Mouse (Mus musculus): ENCODE results near the gene Cxcr1. TPM values are rescaled to one million over a fixed set of nuclear protein-coding genes. Genes with fewer than 3 reads are reported as not detected.

Gene Cxcr1
- not detected in 2 replicates for polyA plus RNA-seq (2012; rRNA removed)

DNA sequence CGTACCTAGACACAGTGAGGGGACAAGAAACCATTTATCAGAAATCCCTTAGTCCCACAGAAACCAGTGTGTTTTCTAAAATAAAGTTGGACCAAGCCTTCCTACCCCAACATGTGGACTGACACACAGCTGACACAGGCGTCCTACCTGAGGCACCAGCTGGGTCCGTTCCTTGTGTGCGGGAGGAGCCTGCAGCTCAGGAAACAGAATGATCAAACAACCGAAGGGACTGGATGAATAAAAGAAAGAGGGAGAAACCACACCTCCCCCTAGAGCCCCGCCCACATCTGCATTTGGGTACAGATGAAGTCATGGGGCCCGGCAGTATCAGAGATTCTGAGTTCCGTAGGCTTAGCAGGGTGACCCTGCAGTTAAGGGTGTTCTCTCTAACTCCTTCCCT is at the start of gene Cxcr1:
TSS of gene Cxcr1 (minus strand) at position 187 of the 400 bp plus-strand sequence.

DNA sequence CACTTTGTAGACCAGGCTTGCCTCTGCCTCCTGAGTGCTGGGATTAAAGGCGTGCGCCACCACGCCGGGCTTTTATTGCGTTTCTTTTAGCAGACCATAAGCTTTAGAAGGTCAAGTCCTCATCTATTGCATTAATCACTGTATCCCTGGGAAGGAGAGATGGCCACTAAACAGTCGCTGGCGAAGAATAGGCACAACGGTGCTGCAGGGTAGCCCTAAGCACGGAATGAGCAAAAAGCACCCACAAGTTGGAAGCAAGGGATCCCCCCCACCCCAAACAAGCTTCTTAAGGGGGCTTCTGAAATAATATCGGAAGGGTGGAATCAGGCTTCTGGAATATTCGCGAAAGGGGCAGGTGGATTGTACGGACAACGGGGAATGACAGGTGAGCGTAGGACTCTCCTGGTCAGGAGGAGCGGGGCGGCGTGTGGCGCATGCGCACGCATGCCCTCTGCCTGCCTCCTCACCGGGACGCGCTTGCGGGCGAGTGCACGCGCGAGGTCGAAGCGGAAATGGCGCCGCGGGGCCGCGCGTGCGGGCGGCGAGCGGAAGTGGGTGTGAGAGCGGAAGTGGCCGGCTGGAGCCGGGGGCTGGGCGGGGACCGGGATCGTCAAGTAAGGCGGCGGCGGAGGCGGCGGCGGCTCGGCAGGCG is 41.6 kb upstream of the Cxcr1 start, which contains the start of gene Arpc2:
TSS of gene Arpc2 (plus strand) at position 147 of the 652 bp plus-strand sequence.

DNA sequence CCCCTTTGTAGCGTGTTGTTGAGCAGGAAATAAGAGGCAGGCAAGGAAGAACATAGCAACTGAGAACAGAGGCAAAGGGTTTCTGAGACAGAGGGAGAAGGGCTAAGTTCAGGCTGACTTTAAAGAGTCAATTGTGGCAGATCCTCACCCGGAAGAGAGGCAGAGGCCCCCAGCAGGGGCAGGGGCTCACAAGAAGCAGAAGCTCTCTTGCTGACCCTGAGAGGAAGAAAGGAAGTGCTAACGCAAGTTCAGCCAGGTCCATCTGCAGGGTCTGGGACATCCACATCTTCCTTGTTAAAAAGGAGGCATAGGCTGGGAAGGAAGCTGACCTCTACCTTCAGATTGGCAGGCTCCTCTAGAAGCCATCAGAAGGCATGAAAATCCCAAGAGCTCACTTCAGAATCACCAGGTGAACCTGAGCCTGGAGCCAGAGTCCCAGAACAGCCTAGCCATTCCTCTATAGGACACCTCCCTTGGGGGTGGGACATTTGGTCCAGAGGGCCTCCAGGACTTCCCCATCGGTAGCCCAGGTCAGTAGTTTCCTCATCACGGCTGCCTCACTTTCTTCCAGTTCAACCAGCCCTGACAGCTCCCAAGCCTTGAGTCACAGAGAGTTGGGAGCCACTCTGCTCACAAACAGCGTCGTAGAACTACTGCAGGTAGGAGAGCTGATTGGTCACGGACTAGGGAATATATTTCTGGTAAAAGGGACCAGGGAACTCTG is 40.8 kb downstream of the Cxcr1 start, which contains the start of gene Cxcr2:
TSS of gene Cxcr2 (plus strand) at position 529 of the 724 bp plus-strand sequence.

Other genes starting within 250 kb of the Cxcr1 start
- 180 and 196 TPM in 2 replicates for gene Tns1, start 70.2 kb downstream of the Cxcr1 start, polyA plus RNA-seq (2012; rRNA removed)
- 0.10 and 0.21 TPM in 2 replicates for gene Rufy4, start 69.1 kb downstream of the Cxcr1 start, polyA plus RNA-seq (2012; rRNA removed)
- gene Cxcr2, start 40.6 kb downstream of the Cxcr1 start, polyA plus RNA-seq (2012; rRNA removed): 0.06 and 0.07 TPM in 2 replicates
- gene Arpc2, start 41.5 kb upstream of the Cxcr1 start, polyA plus RNA-seq (2012; rRNA removed): 211 and 224 TPM in 2 replicates
- 5.9 and 7.2 TPM in 2 replicates for gene Gpbar1, start 83.9 kb upstream of the Cxcr1 start, polyA plus RNA-seq (2012; rRNA removed)
- gene Aamp, start 90.1 kb upstream of the Cxcr1 start, polyA plus RNA-seq (2012; rRNA removed): 143 and 167 TPM in 2 replicates
- gene Pnkd, start 90.3 kb upstream of the Cxcr1 start, polyA plus RNA-seq (2012; rRNA removed): 74.0 and 103 TPM in 2 replicates
- 547 and 710 TPM in 2 replicates for gene Tmbim1, start 111.0 kb upstream of the Cxcr1 start, polyA plus RNA-seq (2012; rRNA removed)
- 0.74 and 0.82 TPM in 2 replicates for gene Catip, start 167.5 kb upstream of the Cxcr1 start, polyA plus RNA-seq (2012; rRNA removed)
- gene Slc11a1, start 180.6 kb upstream of the Cxcr1 start, polyA plus RNA-seq (2012; rRNA removed): 24.8 and 26.6 TPM in 2 replicates
- 118 and 150 TPM in 2 replicates for gene Ctdsp1, start 196.9 kb upstream of the Cxcr1 start, polyA plus RNA-seq (2012; rRNA removed)
- 160 and 174 TPM in 2 replicates for gene Vil1, start 214.7 kb upstream of the Cxcr1 start, polyA plus RNA-seq (2012; rRNA removed)